Mouse (Mus musculus) neural tube, embryonic 10.5 days (tissue): Measurements from ENCODE around the gene Kcnh8.

ENCODE experiments used
- DNase-seq: peaks from one replicate; pipeline ENCODE4 v3.0.0-alpha.2; 2017; ENCODE audit warnings: low spot score; ENCODE audit errors: extremely low spot score

Gene Kcnh8

DNA sequence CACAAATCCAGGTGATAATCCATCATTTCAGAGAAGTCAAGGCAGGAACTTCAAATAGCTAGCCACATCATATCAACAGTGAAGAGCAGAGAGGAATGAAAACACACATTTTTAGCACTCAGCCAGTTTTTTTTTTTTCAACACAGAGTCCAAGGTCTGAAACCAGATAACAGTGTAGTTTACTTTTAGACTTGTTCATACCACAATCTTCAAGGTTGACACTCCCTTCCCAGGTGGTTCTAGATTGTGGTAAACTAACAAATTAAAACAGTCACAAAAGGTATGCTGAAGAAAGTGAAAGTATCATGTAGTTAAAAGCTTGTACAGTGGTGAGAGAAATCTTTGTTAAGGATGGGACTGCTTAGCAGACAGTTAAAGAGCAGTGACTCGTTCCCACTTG is 216.5 kb downstream of the Kcnh8 start:
- DNase-seq: no peak

GRCm38 (mm10) chr17:52829678-52830077 is 227.2 kb downstream of the Kcnh8 start:
- no peak for DNase-seq

DNA sequence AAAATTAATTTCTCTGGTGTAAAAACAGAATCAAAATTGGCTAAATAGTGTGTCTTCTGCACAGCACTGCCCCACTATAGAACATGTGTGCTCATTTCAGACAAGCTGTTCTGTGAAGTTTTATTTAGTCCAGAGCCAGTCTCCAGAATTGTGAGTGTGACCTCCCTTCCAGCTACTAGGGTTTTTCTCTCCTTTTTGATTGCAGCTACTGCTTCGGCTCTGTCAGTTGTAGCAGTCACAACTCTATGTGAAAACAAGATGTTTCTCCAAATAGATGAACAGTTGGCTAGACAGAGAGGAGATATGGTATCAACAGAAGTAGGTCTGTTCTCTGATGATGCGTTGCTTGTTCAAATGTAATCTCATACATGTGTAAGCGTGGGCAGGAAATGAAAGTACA is 270.7 kb downstream of the Kcnh8 start:
- DNase-seq: no peak

DNA sequence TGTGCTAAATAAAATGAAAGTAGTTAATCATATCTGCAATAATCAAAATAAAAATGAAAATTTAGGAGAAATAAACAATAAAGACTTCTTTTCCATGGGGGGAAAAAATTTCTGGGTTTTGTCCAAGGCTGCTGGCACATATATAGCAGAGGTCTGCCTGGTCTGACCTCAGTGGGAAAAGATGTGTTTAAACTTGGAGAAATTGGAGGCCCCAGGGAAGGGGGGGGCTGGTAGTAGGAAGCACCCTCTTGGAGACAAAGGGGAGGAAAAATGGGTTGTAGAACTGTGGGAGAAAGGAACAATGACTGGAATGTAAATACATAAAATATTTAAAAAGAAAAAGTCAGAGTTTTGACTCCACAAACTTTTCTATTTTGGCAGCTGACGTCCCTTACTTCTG is 276.5 kb downstream of the Kcnh8 start:
- DNase-seq: no peak

DNA sequence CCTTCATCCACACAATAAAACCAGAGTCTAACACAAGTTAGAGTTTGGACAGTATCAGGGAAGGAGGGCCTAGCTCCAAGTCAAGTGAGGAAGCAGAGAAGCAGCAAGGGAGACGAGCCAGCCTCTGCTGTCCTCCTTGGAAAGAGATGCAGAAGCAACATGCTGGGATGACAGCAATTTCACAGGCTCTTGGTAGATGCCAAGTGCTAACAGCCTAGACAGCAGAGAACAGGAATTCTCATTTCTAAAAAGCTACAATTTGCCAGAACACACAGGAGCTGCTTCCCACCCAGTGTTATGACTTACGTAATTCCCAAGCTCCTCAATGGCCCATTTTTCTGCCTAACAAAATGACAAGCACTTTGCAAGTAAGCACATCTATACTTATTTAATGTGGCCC is 277.5 kb downstream of the Kcnh8 start:
- DNase-seq: no peak

DNA sequence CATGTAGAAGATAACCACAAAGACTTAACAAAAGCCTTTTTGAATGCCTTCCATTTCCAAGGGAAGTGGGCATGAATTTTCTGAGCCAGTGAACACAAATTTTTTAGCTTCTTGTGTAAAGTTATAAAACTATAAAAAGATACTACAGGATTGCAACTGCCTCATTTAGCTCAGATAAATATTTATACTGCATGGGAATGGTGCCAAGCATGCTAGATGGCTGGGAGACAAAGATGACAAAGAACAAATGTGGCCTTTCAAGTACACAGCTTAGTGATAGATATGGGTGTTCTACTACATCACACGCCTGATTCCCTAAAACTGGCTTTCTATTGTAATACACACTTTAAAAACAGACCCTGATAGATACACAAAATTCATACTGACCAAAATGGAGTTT is 282.7 kb downstream of the Kcnh8 start:
- DNase-seq: no peak

DNA sequence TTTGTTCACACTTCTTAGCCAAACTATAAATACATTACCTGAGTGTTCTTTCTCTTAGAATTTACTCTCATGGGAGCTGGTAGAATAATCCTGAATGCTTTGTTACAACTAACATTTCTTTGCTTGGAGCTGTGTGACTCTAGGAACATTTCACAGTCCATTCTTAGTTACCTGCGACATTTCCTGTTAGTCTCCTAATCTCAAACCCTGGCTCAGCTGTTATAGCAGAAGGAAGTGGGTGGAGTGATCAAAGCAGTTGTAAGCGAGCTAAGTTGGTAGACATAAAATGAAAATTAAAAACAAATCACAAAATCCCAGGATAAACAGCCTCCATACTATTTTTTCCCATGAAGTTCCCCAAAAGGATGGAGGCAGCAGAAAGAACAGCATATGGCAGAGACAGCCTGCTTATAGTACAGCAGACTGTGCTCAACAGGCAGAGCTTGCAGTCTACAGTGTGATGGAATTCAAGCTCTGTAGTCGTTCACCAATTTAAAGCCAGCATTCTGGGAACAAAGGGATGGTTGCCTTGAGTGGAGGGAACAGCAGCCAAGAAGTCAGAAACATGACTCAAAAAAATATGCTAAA is 318.1 kb downstream of the Kcnh8 start:
- no peak for DNase-seq

DNA sequence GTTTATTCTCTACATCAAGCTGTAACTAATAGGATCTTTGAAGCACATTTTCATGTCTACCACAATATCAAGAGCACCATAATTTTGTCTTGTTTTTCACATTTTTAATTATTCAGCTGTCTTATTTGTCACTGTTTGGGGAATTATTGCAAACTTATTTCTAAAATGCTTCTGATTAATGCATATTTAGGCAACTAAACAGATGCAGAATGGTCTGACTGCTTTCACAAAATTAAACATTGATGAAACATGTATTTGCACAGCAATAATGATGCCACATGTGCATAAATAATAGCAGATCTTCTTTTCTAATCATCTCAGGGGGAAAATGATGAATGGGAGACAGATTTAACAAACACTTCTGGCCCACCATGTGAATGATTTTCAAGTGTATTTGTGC is 341.5 kb downstream of the Kcnh8 start:
- no peak for DNase-seq

GRCm38 (mm10) chr17:52972735-52973134 is 370.2 kb downstream of the Kcnh8 start:
- DNase-seq: no peak

DNA sequence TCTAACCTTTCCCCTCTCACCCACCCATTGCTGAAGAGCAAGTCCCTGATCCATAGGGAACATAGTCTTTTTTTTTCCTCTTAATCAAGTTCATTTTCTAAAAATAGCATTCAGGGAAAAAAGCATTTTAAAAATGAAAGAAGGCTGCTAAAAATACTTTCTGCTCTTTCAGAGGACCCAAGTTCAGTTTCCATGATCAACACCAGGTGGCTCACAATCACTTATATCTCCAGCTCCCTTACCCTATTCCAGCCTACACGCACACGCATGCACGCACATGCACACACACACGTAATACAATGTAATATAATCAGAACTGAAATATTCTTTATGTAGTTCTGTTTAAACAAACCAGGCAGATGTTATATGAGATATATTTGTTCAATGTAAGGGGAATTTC is 378.4 kb downstream of the Kcnh8 start:
- DNase-seq: no peak
